Mouse (Mus musculus) thymus, adult 2 months (tissue): ENCODE results near the gene Dnajc11. TPM values are rescaled to one million over a fixed set of nuclear protein-coding genes. Genes with fewer than 3 reads are reported as not detected.
A peak's percentile ranks its signal among the peaks of the same experiment; 100 is the strongest.

Source experiments
- DNase-seq: peaks from one replicate; pipeline ENCODE4 v3.0.0; 2021
- H3K27ac ChIP-seq: fragments of 200-500 bp; 2 replicates; pipeline ENCODE4 v1.5.1; 2012; ENCODE audit warnings: low read length, control low read depth; ENCODE audit not compliant: control insufficient read depth, insufficient read depth
- H3K27me3 ChIP-seq: fragments of 200-500 bp; 2 replicates; pipeline ENCODE4 v1.6.1; 2012; ENCODE audit warnings: mild to moderate bottlenecking, low read length, moderate library complexity, mixed read lengths; ENCODE audit not compliant: control insufficient read depth, insufficient read depth
- H3K36me3 ChIP-seq: fragments of 200-500 bp; 2 replicates; pipeline ENCODE4 v1.6.1; 2012; ENCODE audit warnings: mild to moderate bottlenecking, low read length, moderate library complexity; ENCODE audit not compliant: control insufficient read depth, insufficient read depth
- H3K4me1 ChIP-seq: fragments of 200-500 bp; replicated peaks from 2 replicates; pipeline ENCODE4 v1.6.1; 2012; ENCODE audit warnings: low read length; ENCODE audit not compliant: control insufficient read depth, insufficient read depth
- H3K4me3 ChIP-seq: fragments of 200-500 bp; 2 replicates; pipeline ENCODE4 v1.5.1; 2012; ENCODE audit warnings: mild to moderate bottlenecking, low read length, control low read depth, moderate library complexity; ENCODE audit not compliant: control insufficient read depth, insufficient read depth
- CTCF ChIP-seq: fragments of 200-500 bp; IDR thresholded peaks from 2 replicates; pipeline ENCODE4 v1.5.1; 2012; ENCODE audit warnings: mild to moderate bottlenecking, control low read depth, low read length, moderate library complexity, borderline replicate concordance; ENCODE audit not compliant: control insufficient read depth, poor library complexity, insufficient read depth; ENCODE audit errors: extremely low read depth
- POLR2A ChIP-seq: fragments of 200-500 bp; IDR thresholded peaks from 2 replicates; pipeline ENCODE4 v1.6.1; 2012; ENCODE audit warnings: mild to moderate bottlenecking, low read length, control low read depth, moderate library complexity; ENCODE audit not compliant: control insufficient read depth, poor library complexity, insufficient read depth; ENCODE audit errors: extremely low read depth
- WGBS: fragments of 180-500 bp; shearing (Covaris S2); methylation state at CpG from one replicate; pipeline ENCODE4 v1.1.7; 2018; 5-methylcytosine and 5-hydroxymethylcytosine counted together
- polyA plus RNA-seq: library from polyadenylated mRNA; depleted of rRNA; stranded (reverse); fragments of >200 nt; gene quantifications from 2 replicates; pipeline ENCODE4 v1.2.3, GENCODE M21; 2012

Dnajc11 gene
- polyA plus RNA-seq, 1 experiment = 61.4 TPM

GRCm38 (mm10) chr4:152010707-152011134, 77.2 kb downstream of the Dnajc11 start:
- Histone ChIP-seq H3K4me3 (peak overlapping the region; percentile 93), H3K27ac (no peak overlapping the region), H3K4me1 (peaks cover 27% of the 10 kb centered on the region), H3K27me3 (no peaks in the 10 kb centered on the region), H3K36me3 (peaks cover 8% of the 10 kb centered on the region; the same call in 1 of the 2 replicates)
- DNase-seq = no peak
- 20% methylated on average over 13 of the region's 13 CpGs for WGBS
- no peak for TF ChIP-seq CTCF
- TF ChIP-seq POLR2A = no peak

GRCm38 (mm10) chr4:152011171-152011760, 77.8 kb downstream of the Dnajc11 start:
- TF ChIP-seq POLR2A = no peak
- Histone ChIP-seq H3K4me3 (peak overlapping the region; percentile 93; the same call in 1 of the 2 replicates), H3K4me1 (peaks cover 27% of the 10 kb centered on the region), H3K36me3 (peaks cover 8% of the 10 kb centered on the region; the same call in 1 of the 2 replicates), H3K27ac (no peak overlapping the region), H3K27me3 (no peaks in the 10 kb centered on the region)
- no peak for DNase-seq
- 84% methylated on average over 8 of the region's 8 CpGs for WGBS

GRCm38 (mm10) chr4:152012109-152012508, 78.6 kb downstream of the Dnajc11 start:
- Histone ChIP-seq H3K27ac (no peak overlapping the region), H3K36me3 (peaks cover 8% of the 10 kb centered on the region; the same call in 1 of the 2 replicates), H3K4me3 (no peak overlapping the region), H3K27me3 (no peaks in the 10 kb centered on the region), H3K4me1 (peaks cover 27% of the 10 kb centered on the region)
- 96% methylated on average over 16 of the region's 16 CpGs for WGBS
- TF ChIP-seq CTCF = no peak
- TF ChIP-seq POLR2A = no peak
- DNase-seq = no peak

- no peaks in the 10 kb centered on the region for H3K27me3 ChIP-seq
- H3K4me1 ChIP-seq = peaks cover 21% of the 10 kb centered on the region
- no peak overlapping the region for H3K4me3 ChIP-seq
- 78% methylated on average over 12 of the region's 12 CpGs for WGBS
- no peak for TF ChIP-seq CTCF
- TF ChIP-seq POLR2A = no peak
- H3K27ac ChIP-seq = no peak overlapping the region
- no peak for DNase-seq
- peaks cover 8% of the 10 kb centered on the region; the same call in 1 of the 2 replicates for H3K36me3 ChIP-seq
Measured at GRCm38 (mm10) chr4:152013036-152013813, 79.7 kb downstream of the Dnajc11 start.

- peaks cover 22% of the 10 kb centered on the region for H3K36me3 ChIP-seq
- H3K4me1 ChIP-seq = no peaks in the 10 kb centered on the region
- no peak overlapping the region for H3K4me3 ChIP-seq
- no peaks in the 10 kb centered on the region for H3K27me3 ChIP-seq
- TF ChIP-seq POLR2A (no peak), CTCF (no peak)
- H3K27ac ChIP-seq = no peak overlapping the region
- DNase-seq = no peak
- 94% methylated on average over 6 of the region's 6 CpGs for WGBS
Measured at GRCm38 (mm10) chr4:152019073-152019472, 85.6 kb downstream of the Dnajc11 start.

GRCm38 (mm10) chr4:152020024-152020423, 86.5 kb downstream of the Dnajc11 start:
- 94% methylated on average over 21 of the region's 21 CpGs for WGBS
- peaks cover 14% of the 10 kb centered on the region for H3K36me3 ChIP-seq
- TF ChIP-seq POLR2A (no peak), CTCF (no peak)

More at GRCm38 (mm10) chr4:152020024-152020423, 86.5 kb downstream of the Dnajc11 start:
- no peaks in the 10 kb centered on the region for H3K27me3 ChIP-seq
- no peak for DNase-seq
- no peaks in the 10 kb centered on the region for H3K4me1 ChIP-seq
- H3K4me3 ChIP-seq = no peak overlapping the region
- H3K27ac ChIP-seq = no peak overlapping the region
